Mouse (Mus musculus) stomach, embryonic 15.5 days (tissue): ENCODE measurements around the gene Mmp19. TPM values are rescaled to one million over a fixed set of nuclear protein-coding genes. Genes with fewer than 3 reads are reported as not detected.

ENCODE experiments used
- ATAC-seq: fragments of 200-750 bp; cut with Nextera tagmentation; 2 replicates; pipeline ENCODE4 v1.8.0; 2017; ENCODE audit warnings: low read depth, moderate number of reproducible peaks, moderate TSS enrichment; ENCODE audit not compliant: insufficient read depth, low FRiP score
- H3K27ac ChIP-seq: fragments of 300-500 bp; sonication (generic); 2 replicates; pipeline ENCODE4 v1.5.1; 2015; ENCODE audit warnings: mild to moderate bottlenecking, inconsistent platforms
- H3K27me3 ChIP-seq: fragments of 300-500 bp; sonication (generic); replicated peaks from 2 replicates; pipeline ENCODE4 v1.6.1; 2015; ENCODE audit warnings: inconsistent platforms
- H3K36me3 ChIP-seq: fragments of 300-500 bp; sonication (generic); 2 replicates; pipeline ENCODE4 v1.6.1; 2015; ENCODE audit warnings: inconsistent platforms
- H3K4me1 ChIP-seq: fragments of 300-500 bp; sonication (generic); 2 replicates; pipeline ENCODE4 v1.6.1; 2015; ENCODE audit warnings: inconsistent platforms
- H3K4me2 ChIP-seq: fragments of 300-500 bp; sonication (generic); 2 replicates; pipeline ENCODE4 v1.6.1; 2015; ENCODE audit warnings: mild to moderate bottlenecking, inconsistent platforms
- H3K4me3 ChIP-seq: fragments of 300-500 bp; sonication (generic); replicated peaks from 2 replicates; pipeline ENCODE4 v1.5.1; 2015; ENCODE audit warnings: inconsistent platforms
- H3K9ac ChIP-seq: fragments of 300-500 bp; sonication (generic); 2 replicates; pipeline ENCODE4 v1.6.1; 2015; ENCODE audit warnings: inconsistent platforms
- H3K9me3 ChIP-seq: fragments of 300-500 bp; sonication (generic); 2 replicates; pipeline ENCODE4 v1.6.1; 2016; ENCODE audit warnings: inconsistent platforms
- WGBS: fragments of 180-500 bp; shearing (Covaris S2); methylation state at CpG from one replicate; pipeline ENCODE4 v1.1.7; 2015; 5-methylcytosine and 5-hydroxymethylcytosine counted together
- polyA plus RNA-seq: library from polyadenylated mRNA; unstranded; fragments of >200 nt; fragmentation: Nextera tagmentation; extraction: Ambion mirVana; gene quantifications from 2 replicates; pipeline ENCODE4 v1.2.1, GENCODE M21; 2015

Gene Mmp19
- polyA plus RNA-seq, 1 experiment from 2014 or later: 2.0 TPM

DNA sequence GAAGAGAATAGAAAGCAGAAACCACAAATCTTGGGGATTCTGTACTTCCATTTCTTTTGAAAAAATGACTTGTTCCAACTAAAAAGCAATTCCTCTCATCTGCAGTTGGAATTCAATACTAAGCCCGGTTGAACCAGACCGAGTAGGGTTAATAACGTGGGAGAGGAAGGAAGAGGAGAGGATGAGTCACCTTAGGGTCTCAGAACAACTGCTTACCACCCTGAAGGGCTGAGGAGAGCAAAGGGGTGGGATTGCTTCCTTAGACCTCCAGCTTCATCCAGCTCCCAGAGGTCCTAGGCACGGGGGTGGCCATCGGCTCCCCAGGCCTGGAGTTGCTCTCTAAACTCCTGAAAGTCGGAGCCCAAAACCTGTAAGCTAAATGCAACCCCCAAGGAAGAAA, 12.7 kb downstream of the Mmp19 start:
- peak overlapping the region; percentile 73; the same call in 1 of the 2 replicates for H3K9ac ChIP-seq
- H3K4me2 ChIP-seq: peak overlapping the region; percentile 77
- H3K4me3 ChIP-seq: peak overlapping the region; percentile 69
- peak overlapping the region; percentile 98 for H3K27ac ChIP-seq
- no peak for ATAC-seq
- no peaks in the 10 kb centered on the region for H3K9me3 ChIP-seq
- peaks cover 3% of the 10 kb centered on the region; the same call in 1 of the 2 replicates for H3K36me3 ChIP-seq
- 10% methylated on average over 6 of the region's 6 CpGs for WGBS
- peaks cover 39% of the 10 kb centered on the region for H3K4me1 ChIP-seq
- no peaks in the 10 kb centered on the region for H3K27me3 ChIP-seq

DNA sequence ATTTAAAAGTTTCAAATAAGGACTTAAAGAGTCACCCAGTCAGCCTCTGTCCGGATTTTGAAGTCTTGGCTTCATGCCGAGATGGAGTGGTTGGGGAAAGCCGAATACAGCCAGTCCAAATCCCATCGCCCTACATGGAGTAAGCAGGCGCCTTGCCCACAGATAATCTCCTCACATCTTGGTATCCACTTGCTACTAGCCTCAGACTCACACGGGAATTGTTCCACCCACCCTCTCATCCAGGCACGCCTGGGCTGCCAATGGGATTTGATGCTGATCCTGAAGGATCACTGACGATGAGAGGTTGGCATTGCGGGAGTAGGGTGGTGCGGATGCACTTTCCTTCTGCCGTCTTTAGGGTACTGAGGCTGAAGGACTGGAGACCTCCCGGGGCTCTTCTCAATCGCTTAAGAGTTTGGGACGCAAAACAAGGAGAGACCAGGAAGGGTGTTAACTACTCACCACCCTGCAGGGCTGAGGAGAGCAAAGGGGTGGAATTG, 13.1 kb downstream of the Mmp19 start, which contains the start of gene Dnajc14:
Dnajc14 (plus strand) TSS at position 292 of the 500 bp plus-strand sequence.
- Histone ChIP-seq H3K36me3 (peaks cover 3% of the 10 kb centered on the region; the same call in 1 of the 2 replicates), H3K27me3 (no peaks in the 10 kb centered on the region), H3K27ac (peak within 1 kb of the TSS; percentile 98), H3K4me3 (peak within 1 kb of the TSS; percentile 69), H3K4me1 (peaks cover 44% of the 10 kb centered on the region), H3K4me2 (peak within 1 kb of the TSS; percentile 77), H3K9ac (peak within 1 kb of the TSS; percentile 73), H3K9me3 (no peaks in the 10 kb centered on the region)
- ATAC-seq: no peak
- WGBS: under 1% methylated on average over 14 of the region's 14 CpGs

DNA sequence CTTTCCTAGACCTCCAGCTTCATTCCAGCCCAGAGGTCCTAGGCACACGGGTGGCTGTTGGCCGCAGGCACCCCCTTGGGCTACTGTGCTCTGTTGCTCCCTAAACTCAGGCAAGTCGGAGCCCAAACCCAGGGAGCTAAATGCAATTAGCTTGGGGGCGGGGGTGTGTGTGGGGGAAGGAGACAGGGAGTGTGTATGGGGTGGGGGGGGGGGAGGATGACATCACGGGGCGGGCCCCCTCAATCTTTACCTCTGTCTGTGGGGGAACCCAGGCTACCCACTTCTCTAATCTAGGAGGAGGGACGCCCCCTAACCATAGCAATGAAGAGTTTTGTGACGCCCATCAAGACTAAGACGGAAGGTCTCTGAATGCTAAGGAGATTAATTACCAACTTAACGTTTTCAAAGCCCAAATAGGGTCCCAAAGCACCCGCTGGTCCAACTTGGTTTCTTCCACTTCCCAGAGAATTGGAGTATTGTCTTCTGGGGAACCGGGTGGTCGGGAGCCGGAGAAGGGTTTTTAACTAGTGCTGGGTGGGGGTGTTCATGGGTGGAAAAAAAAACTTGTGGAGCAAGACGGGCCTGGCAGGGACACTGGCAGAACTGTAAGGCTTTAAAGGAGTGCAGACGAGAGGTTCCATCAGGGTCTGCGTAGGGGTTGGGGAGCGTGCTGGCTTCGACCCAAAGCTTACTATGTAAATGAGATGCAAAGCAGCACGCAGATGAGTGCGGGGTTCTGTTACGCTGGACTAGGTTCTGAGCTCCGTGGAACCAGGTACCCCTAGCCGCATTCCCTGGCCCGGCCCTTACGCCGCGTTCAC, 13.8 kb downstream of the Mmp19 start, which contains the start of gene Tmem198b:
Tmem198b (minus strand) TSS at position 100 of the 821 bp plus-strand sequence.
- H3K4me3 ChIP-seq: peak within 1 kb of the TSS; percentile 69
- peaks cover 46% of the 10 kb centered on the region for H3K4me1 ChIP-seq
- peak within 1 kb of the TSS; percentile 98 for H3K27ac ChIP-seq
- H3K27me3 ChIP-seq: no peaks in the 10 kb centered on the region
- peaks cover 6% of the 10 kb centered on the region; the same call in 1 of the 2 replicates for H3K36me3 ChIP-seq
- peak; percentile 47 for ATAC-seq
- peak within 1 kb of the TSS; percentile 77 for H3K4me2 ChIP-seq
- H3K9me3 ChIP-seq: no peaks in the 10 kb centered on the region
- H3K9ac ChIP-seq: peak within 1 kb of the TSS; percentile 73
- under 1% methylated on average over 28 of the region's 28 CpGs for WGBS

DNA sequence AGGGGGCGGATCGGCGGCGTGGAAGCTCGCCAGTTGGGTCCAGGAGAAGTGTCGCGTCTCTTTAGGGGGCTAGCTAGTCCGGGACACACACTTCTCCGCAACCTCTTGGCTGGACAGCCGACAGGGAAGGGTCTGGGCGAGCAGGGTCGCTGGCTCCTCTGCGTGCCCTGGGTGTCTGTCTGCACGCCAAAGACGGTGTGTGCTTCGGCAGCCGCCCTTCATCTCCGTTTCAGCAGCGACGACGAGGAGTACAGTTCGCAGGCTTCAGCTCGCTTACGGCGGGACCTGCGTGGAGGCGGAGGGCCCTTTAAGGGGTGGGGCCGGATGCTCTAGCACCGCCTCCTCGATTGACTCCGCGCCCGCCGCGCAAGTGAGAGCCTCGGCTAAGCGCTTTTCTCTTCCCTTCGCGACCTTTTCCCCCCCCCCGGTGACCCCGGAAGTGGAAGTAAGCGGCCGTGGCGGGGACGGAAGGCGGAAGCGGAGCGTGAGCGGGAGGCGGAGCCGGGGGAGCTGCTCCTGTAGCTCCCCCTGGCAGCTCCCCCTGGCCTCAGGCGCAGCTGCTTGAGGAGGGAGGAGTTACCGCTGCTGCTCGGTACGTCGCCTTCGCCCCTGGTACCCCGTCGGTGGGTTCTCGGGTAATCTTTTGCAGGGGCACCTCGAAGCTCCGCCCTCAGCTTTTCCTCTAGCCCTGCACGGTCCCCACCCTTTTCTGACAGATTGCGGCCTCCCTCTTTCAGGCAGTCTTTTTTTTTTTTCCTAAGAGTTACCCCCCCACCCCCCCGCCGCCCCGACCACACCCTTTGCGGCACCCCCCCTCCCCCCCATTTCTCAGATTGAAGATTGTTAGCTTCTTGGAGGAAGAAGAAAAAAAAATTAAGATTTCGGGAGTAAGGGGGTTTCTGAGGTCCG, 14.6 kb downstream of the Mmp19 start:
- Histone ChIP-seq H3K27me3 (no peaks in the 10 kb centered on the region), H3K27ac (peak overlapping the region; percentile 98), H3K4me2 (peak overlapping the region; percentile 77), H3K9me3 (no peaks in the 10 kb centered on the region), H3K4me1 (peaks cover 46% of the 10 kb centered on the region), H3K4me3 (peak overlapping the region; percentile 69), H3K9ac (peak overlapping the region; percentile 73), H3K36me3 (peaks cover 7% of the 10 kb centered on the region; the same call in 1 of the 2 replicates)
- peak; percentile 95 for ATAC-seq
- under 1% methylated on average over 70 of the region's 70 CpGs for WGBS

DNA sequence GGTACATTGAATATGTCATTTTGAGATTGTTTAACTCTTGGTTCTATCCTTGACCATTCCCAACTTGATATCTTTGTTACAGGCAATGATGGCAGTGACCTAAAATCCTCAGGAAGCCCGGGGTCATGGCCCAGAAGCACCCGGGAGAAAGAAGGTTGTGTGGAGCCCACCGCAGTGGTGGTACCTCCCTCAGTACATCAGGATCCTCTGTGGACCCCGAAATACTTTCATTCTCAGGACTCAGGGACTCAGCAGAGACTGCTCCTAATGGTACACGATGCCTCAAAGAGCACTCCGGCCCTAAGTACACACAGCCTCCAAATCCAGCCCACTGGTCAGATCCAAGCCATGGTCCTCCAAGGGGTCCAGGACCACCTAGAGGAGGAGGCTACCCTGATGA, 15.4 kb downstream of the Mmp19 start:
- ATAC-seq: no peak
- Histone ChIP-seq H3K27ac (peak overlapping the region; percentile 98; the same call in 1 of the 2 replicates), H3K27me3 (no peaks in the 10 kb centered on the region), H3K4me1 (peaks cover 46% of the 10 kb centered on the region), H3K4me2 (peak overlapping the region; percentile 77), H3K9ac (peak overlapping the region; percentile 17; the same call in 1 of the 2 replicates), H3K4me3 (peak overlapping the region; percentile 69), H3K9me3 (no peaks in the 10 kb centered on the region), H3K36me3 (peaks cover 4% of the 10 kb centered on the region; the same call in 1 of the 2 replicates)
- WGBS: 44% methylated on average over 6 of the region's 6 CpGs

DNA sequence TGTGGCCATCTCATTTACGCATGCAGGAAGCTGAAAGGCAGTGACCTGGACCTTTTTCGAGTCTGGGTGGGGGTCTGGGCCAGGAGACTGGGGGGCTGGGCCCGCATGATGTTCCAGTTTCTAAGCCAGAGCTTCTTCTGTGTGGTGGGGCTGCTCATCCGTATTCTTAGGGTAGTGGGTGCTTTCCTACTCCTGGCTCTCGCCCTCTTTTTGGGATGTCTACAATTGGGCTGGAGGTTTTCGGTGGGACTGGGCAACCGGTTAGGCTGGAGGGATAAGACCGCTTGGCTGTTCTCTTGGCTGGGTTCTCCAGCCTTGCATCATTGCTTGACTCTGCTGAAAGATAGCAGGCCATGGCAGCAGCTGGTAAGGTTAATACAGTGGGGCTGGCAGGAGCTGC, 16.3 kb downstream of the Mmp19 start:
- Histone ChIP-seq H3K4me1 (peaks cover 44% of the 10 kb centered on the region), H3K27me3 (no peaks in the 10 kb centered on the region), H3K36me3 (peaks cover 4% of the 10 kb centered on the region; the same call in 1 of the 2 replicates), H3K9me3 (no peaks in the 10 kb centered on the region), H3K9ac (0 out of 2 replicates have a peak overlapping the region, but pooled peaks have one; percentile 12), H3K4me3 (peak overlapping the region; percentile 69), H3K27ac (no peak overlapping the region), H3K4me2 (peak overlapping the region; percentile 77)
- ATAC-seq: no peak
- 91% methylated on average over 8 of the region's 8 CpGs for WGBS

DNA sequence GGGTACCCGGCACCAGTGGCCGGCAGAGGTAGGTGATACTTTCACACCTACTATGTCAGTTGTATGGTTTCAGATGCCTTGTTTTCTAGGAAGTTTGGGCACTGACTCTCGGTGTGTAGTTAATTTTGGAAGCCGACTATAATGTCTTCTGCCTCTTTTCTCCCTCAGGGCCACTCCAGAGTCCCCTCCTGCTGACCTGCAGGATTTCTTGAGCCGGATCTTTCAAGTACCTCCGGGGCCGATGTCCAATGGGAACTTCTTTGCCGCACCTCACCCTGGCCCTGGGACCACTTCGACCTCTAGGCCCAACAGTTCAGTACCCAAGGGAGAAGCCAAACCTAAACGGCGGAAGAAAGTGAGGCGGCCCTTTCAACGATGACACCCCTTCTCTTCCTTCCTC, 26.3 kb downstream of the Mmp19 start, which contains the start of gene Sarnp:
Sarnp (plus strand) TSS at position 301 of the 400 bp plus-strand sequence.
- Histone ChIP-seq H3K4me1 (peaks cover 4% of the 10 kb centered on the region; the same call in 1 of the 2 replicates), H3K4me3 (no peak within 1 kb of the TSS), H3K27me3 (no peaks in the 10 kb centered on the region), H3K4me2 (no peak within 1 kb of the TSS), H3K36me3 (peaks cover 32% of the 10 kb centered on the region), H3K9ac (no peak within 1 kb of the TSS), H3K9me3 (no peaks in the 10 kb centered on the region), H3K27ac (no peak within 1 kb of the TSS)
- ATAC-seq: no peak
- 87% methylated on average over 13 of the region's 13 CpGs for WGBS

DNA sequence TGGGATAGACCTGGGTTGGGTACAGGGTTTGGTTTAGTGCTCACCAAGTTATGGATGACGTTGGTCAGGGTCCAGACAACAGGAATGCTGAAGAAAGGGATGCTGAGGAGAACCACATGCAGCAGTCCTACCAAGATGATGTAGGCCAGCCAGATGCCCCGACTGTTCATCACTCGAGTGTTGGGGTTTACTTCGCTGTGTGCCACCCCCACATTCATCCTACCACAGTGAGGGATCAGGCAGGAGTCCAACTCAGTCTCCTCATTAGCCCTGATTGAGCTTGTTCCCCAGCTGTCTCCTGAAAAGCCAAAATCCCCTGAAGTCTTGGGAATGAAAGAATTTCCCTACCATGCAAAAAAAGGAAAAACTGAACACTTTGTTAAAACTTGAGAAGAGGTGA, 29.5 kb downstream of the Mmp19 start:
- no peak overlapping the region for H3K4me2 ChIP-seq
- peaks cover 19% of the 10 kb centered on the region for H3K36me3 ChIP-seq
- no peaks in the 10 kb centered on the region for H3K27me3 ChIP-seq
- H3K4me1 ChIP-seq: peaks cover 4% of the 10 kb centered on the region; the same call in 1 of the 2 replicates
- no peak overlapping the region for H3K9ac ChIP-seq
- H3K9me3 ChIP-seq: no peaks in the 10 kb centered on the region
- no peak overlapping the region for H3K27ac ChIP-seq
- no peak overlapping the region for H3K4me3 ChIP-seq
- WGBS: 87% methylated on average over 4 of the region's 4 CpGs
- ATAC-seq: no peak

DNA sequence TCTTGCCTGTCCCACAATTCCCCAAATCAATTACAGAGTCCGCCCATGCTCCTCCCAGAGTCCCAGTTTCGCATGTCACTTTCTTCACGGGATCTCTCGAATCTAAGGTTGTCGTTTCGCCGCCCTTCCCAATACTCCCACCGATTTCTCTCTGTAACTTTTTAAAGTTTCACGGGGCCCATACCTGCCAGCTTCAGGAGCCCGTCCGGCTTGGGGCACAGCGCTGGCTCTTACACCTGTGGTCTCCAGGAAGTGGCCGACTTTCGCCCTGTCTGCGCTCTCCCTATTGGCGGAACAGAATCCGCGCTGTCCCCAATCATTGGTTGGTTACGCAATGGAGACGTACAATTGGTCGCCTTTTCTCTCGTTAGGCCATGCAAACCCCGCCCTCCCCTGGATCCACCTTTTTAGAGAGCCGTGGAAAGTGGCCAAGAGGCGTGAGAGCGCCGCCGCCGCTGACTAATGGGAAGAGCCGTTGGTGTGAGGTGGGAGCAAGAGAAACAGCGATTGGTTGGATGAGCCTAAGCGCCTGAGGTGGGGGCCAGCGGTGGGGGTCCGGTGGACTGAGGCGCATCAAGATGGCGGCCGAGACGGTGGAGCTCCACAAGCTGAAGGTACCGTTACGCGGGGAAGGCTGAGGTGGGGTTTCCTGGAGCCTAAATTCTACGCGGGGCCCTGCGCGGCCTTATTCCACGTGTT, 30.8 kb downstream of the Mmp19 start, which contains the start of gene Ormdl2:
Ormdl2 (minus strand) TSS at position 288 of the 699 bp plus-strand sequence.
- peak within 1 kb of the TSS; percentile 91 for H3K4me3 ChIP-seq
- peak; percentile 99 for ATAC-seq
- under 1% methylated on average over 46 of the region's 46 CpGs for WGBS
- H3K27me3 ChIP-seq: no peaks in the 10 kb centered on the region
- peak within 1 kb of the TSS; percentile 80 for H3K9ac ChIP-seq
- H3K4me1 ChIP-seq: peaks cover 4% of the 10 kb centered on the region; the same call in 1 of the 2 replicates
- H3K36me3 ChIP-seq: peaks cover 17% of the 10 kb centered on the region
- no peaks in the 10 kb centered on the region for H3K9me3 ChIP-seq
- peak within 1 kb of the TSS; percentile 60; the same call in 1 of the 2 replicates for H3K27ac ChIP-seq
- H3K4me2 ChIP-seq: peak within 1 kb of the TSS; percentile 61

DNA sequence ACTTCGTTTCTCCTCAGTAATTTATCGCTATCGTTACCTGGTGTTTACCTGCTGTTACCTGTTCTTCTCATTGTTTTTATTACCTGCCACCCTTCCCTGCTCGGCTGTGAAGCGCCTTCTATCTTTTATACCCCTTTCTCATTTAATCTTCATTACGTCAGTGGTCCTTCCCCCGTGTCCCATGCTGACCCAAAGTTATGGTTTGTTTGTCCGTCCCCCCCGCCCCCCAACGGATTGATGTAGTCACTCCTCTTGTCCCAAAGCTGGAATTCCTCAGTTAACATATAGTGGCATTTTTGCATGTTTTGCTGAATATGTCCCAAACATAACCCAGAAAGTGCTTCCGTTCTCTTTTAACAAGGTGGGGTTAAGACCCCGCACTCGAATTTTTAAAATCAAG, 31.4 kb downstream of the Mmp19 start:
- H3K4me1 ChIP-seq: peaks cover 4% of the 10 kb centered on the region; the same call in 1 of the 2 replicates
- H3K9me3 ChIP-seq: no peaks in the 10 kb centered on the region
- 2% methylated on average over 13 of the region's 13 CpGs for WGBS
- H3K4me2 ChIP-seq: peak overlapping the region; percentile 61
- no peak for ATAC-seq
- peak overlapping the region; percentile 60; the same call in 1 of the 2 replicates for H3K27ac ChIP-seq
- peak overlapping the region; percentile 91 for H3K4me3 ChIP-seq
- H3K27me3 ChIP-seq: no peaks in the 10 kb centered on the region
- H3K36me3 ChIP-seq: peaks cover 11% of the 10 kb centered on the region
- H3K9ac ChIP-seq: peak overlapping the region; percentile 80
